Mouse (Mus musculus): ENCODE results near the gene Serinc2. TPM values are rescaled to one million over a fixed set of nuclear protein-coding genes. Genes with fewer than 3 reads are reported as not detected.

Serinc2 gene
- polyA plus RNA-seq, 1 experiment from 2014 or later: 61.3 TPM

DNA sequence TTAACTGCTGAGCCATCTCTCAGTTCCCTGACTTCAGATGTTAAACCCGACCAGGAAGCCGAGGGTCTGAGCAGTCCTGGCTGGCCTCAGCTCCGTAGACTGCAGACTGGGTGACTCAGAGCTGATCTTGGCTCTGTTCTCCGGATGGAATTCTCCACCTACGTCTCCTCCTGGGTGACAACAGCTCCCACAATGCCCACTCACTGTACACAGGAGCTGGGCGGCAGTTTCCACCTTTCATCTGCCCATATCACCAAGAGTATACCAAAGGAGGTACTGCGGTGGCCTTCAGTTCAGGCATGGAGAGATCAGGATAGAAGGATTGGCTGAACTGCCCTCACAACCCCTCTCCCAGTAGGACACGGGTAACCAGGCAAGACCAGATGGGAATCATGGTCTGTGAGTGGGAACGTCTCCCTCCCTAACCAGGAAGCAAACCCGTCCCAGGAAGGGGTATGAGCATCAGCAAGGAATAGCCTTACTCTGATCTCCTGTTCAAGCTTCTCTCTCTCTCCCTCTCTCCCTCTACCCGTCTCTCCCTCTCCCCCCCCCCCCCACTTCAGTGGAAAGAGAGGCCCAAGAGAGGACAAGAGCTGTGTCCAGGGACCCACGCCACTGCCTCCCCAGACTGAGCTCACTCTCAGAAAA lies 5.2 kb downstream of the Serinc2 start:
- Histone ChIP-seq H3K27ac (peak overlapping the region; percentile 95), H3K4me1 (peaks cover 14% of the 10 kb centered on the region), H3K4me3 (peak overlapping the region; percentile 80), H3K4me2 (replicated peaks) (peak overlapping the region; percentile 84), H3K9ac (peak overlapping the region; percentile 95), H3K9me3 (no peaks in the 10 kb centered on the region), H3K36me3 (no peaks in the 10 kb centered on the region; the same call in 1 of the 2 replicates), H3K27me3 (replicated peaks) (0 out of 2 replicates have a peak, but pooled peaks cover 7% of the 10 kb centered on the region)
- WGBS: 9% methylated on average over 12 of the region's 12 CpGs
- peak; percentile 51 for ATAC-seq (ENCODE audit: low FRiP score, low read depth)

DNA sequence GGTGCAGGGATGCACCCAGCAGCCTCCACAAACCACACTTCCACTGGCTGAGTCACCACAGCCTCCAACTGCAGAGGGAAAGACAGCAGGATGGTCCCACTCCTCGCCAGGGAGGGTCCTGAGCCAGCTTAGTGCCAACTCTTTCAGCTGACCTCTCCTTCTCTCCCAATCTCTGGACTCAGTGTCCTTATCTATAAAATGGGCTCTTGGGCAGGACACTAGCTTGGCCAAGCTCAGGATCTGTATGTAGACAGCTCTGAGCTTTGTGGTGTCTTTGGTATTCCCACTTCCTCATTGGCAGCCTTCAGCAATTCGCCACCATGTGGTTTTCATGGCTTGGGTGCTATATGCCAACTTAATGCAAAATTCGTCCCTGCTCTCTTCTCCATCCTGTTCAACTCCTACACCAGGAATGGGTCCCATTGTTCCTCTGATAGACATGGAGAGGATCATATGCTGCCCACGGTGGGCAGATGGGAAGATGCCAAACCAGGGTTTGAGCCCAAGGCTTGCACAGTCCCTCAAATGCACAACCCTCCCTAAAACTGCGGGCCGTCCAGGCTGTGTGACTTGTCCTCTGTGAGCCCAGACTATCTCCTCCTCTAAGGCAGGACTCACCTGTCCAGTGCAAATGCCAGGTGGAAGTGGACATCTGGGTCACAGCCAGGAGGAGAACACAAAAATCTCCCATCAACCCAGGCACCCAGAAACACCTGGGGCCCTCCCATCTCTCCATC lies 8.2 kb downstream of the Serinc2 start:
- ATAC-seq (ENCODE audit: low FRiP score, low read depth): no peak
- no peak overlapping the region for H3K4me2 ChIP-seq (replicated peaks)
- H3K27ac ChIP-seq: no peak overlapping the region
- 88% methylated on average over 6 of the region's 6 CpGs for WGBS
- no peaks in the 10 kb centered on the region; the same call in 1 of the 2 replicates for H3K36me3 ChIP-seq
- peaks cover 14% of the 10 kb centered on the region for H3K4me1 ChIP-seq
- no peak overlapping the region for H3K9ac ChIP-seq
- no peaks in the 10 kb centered on the region for H3K27me3 ChIP-seq (replicated peaks)
- H3K9me3 ChIP-seq: no peaks in the 10 kb centered on the region
- H3K4me3 ChIP-seq: no peak overlapping the region

DNA sequence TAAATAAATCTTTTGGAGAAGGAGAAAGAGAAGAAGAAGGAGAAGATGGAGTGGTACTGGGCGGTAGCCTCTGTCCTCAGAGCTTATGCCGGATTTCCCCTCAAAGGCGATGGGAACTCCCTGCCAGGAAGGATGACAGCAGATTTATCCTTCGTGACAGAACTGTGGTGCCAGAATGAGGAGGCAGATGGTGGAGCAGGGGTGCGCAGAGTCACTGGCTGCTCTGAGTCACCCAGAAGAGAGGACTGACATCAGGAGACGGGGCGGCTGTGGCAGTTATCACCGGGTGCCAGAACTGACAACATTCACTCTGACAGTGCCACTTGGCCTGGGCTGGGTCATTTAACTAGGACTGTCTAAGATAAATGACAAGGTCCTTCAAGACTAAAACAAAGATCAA lies 8.9 kb downstream of the Serinc2 start:
- Histone ChIP-seq H3K4me2 (replicated peaks) (no peak overlapping the region), H3K27me3 (replicated peaks) (no peaks in the 10 kb centered on the region), H3K4me3 (no peak overlapping the region), H3K9ac (no peak overlapping the region), H3K4me1 (peaks cover 15% of the 10 kb centered on the region), H3K9me3 (no peaks in the 10 kb centered on the region), H3K27ac (no peak overlapping the region), H3K36me3 (no peaks in the 10 kb centered on the region; the same call in 1 of the 2 replicates)
- WGBS: 86% methylated on average over 8 of the region's 8 CpGs
- ATAC-seq (ENCODE audit: low FRiP score, low read depth): no peak

DNA sequence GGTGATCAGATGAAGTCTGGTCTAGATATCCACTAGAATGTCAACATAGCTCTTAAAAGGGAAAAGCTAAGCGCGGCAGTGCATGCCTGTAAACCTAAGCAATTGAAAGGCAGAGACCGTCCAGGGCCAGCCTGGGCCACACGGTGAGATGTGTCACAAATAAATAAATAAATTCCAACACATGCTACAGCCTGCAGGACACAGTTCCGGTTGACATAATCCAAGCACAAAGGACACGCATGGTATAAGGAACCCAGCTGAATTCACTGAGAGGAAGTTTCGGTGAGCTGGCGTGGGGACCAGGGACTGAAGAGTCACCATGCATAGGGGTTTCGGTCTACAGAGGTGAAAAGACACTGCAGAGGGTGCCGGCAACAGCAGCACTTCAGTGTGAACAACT lies 10.3 kb downstream of the Serinc2 start:
- no peak for ATAC-seq (ENCODE audit: low FRiP score, low read depth)
- H3K4me1 ChIP-seq: peaks cover 21% of the 10 kb centered on the region
- no peak overlapping the region for H3K4me2 ChIP-seq (replicated peaks)
- no peak overlapping the region for H3K9ac ChIP-seq
- no peak overlapping the region for H3K4me3 ChIP-seq
- no peaks in the 10 kb centered on the region for H3K9me3 ChIP-seq
- WGBS: 90% methylated on average over 10 of the region's 10 CpGs
- no peaks in the 10 kb centered on the region; the same call in 1 of the 2 replicates for H3K36me3 ChIP-seq
- no peak overlapping the region for H3K27ac ChIP-seq
- H3K27me3 ChIP-seq (replicated peaks): no peaks in the 10 kb centered on the region

DNA sequence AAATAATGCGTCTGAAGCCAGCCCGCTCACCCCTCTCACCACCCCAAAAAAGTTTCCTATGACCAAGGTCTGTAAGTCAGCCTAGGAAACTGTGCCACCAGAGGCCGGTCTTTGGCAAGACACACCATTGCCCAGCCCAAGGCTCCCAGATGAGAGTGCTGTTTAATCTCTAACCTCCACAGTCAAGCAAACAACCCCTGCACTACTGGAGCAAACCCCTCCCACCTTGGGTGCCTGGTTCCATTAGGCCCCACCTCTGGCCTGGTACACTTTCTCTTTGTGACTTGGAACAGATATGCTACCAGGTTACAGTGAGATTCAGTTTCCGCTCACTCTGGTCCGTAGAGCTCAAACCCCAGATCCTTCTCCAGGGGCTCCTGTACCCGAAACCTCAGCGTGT lies 11.9 kb downstream of the Serinc2 start:
- H3K9me3 ChIP-seq: no peaks in the 10 kb centered on the region
- H3K27me3 ChIP-seq (replicated peaks): no peaks in the 10 kb centered on the region
- H3K9ac ChIP-seq: no peak overlapping the region
- no peak for ATAC-seq (ENCODE audit: low FRiP score, low read depth)
- H3K4me2 ChIP-seq (replicated peaks): no peak overlapping the region
- no peak overlapping the region for H3K4me3 ChIP-seq
- WGBS: 86% methylated on average over 7 of the region's 7 CpGs
- peaks cover 13% of the 10 kb centered on the region for H3K4me1 ChIP-seq
- no peak overlapping the region for H3K27ac ChIP-seq
- peaks cover 12% of the 10 kb centered on the region for H3K36me3 ChIP-seq

DNA sequence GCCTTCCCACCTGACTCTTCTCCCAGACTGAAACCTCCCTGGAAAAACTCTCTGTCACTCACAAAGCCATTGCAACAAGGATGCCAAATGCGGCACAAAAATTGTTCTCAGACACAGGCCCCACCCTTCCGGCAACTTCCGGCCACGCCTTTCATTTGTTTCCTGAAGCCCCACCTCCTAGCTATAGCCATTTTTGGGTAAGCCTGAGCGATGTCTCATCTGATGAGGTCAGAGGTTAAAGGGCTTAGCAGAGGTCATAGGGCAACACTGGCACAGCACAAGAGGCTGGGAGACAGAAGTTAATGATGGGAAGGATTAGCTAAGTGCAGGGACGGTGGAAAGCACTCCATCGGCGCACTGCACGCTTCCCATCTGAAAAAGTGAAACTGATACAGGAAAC lies 12.4 kb downstream of the Serinc2 start:
- no peak for ATAC-seq (ENCODE audit: low FRiP score, low read depth)
- WGBS: 77% methylated on average over 9 of the region's 9 CpGs

DNA sequence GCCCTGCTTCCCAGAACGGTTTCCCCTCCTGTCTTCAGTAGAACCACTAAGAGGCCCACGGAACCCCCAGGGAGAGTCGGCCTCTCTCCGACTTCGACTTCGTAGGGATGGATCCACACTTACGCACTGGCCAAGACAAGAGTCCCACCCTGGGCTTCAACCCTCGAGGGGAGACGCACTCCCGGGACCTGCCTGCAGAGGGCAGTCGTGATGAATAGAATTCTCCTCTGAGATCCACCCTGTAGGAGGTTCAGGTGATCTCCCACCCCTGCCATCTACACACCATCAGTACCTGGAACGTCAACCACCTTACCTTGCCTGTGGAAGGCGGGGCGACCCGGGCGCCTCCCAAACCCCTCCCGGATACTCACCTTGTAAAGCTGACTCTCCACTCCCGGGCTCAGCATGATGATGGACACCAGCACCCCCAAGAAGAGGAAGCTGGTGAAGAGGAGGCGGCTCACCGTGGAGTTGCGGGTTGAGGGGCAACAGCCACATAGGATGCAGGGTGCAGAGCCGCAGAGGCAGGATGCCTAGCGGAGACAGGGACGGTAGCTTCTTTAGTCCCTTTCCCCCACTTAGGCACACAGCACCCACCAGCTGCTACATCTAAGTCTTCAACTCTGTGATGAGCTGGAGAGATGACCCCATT lies 14.2 kb downstream of the Serinc2 start:
- WGBS: 22% methylated on average over 24 of the region's 24 CpGs

More for the DNA sequence above, 12.4 kb downstream of the Serinc2 start:
- no peak overlapping the region for H3K4me3 ChIP-seq
- no peaks in the 10 kb centered on the region for H3K9me3 ChIP-seq
- H3K4me2 ChIP-seq (replicated peaks): no peak overlapping the region
- H3K4me1 ChIP-seq: peaks cover 13% of the 10 kb centered on the region
- H3K27me3 ChIP-seq (replicated peaks): no peaks in the 10 kb centered on the region
- no peak overlapping the region for H3K9ac ChIP-seq
- no peak overlapping the region for H3K27ac ChIP-seq
- peaks cover 17% of the 10 kb centered on the region for H3K36me3 ChIP-seq

DNA sequence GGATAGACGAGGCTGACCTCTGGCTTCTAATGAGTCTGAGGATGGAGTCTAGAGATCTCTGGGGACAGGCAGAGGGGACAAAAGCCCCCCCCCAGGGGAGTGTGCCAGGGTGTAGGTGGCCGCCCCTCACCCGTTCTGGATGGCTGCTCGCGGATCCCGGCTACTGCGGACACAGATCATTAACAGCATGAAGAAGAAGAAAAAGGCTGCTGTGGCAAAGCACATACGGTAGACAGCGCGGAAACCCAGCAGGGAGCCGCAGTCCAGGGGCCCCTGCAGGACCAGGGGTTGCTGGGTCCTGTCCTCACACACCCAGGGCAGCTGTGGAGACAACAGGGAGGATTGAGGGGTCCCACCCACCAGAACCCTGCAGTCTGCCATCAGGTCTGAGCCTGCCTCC lies 14.9 kb downstream of the Serinc2 start:
- Histone ChIP-seq H3K27me3 (replicated peaks) (no peaks in the 10 kb centered on the region), H3K4me2 (replicated peaks) (peak overlapping the region; percentile 28), H3K4me3 (no peak overlapping the region), H3K4me1 (peaks cover 13% of the 10 kb centered on the region), H3K9ac (0 out of 2 replicates have a peak overlapping the region, but pooled peaks have one; percentile 13), H3K27ac (no peak overlapping the region), H3K36me3 (peaks cover 38% of the 10 kb centered on the region), H3K9me3 (no peaks in the 10 kb centered on the region)
- no peak for ATAC-seq (ENCODE audit: low FRiP score, low read depth)
- WGBS: 19% methylated on average over 11 of the region's 11 CpGs

More for the DNA sequence above, 14.2 kb downstream of the Serinc2 start:
- peaks cover 13% of the 10 kb centered on the region for H3K4me1 ChIP-seq
- H3K36me3 ChIP-seq: peaks cover 31% of the 10 kb centered on the region
- H3K4me3 ChIP-seq: no peak overlapping the region
- 0 out of 2 replicates have a peak overlapping the region, but pooled peaks have one; percentile 13 for H3K9ac ChIP-seq
- ATAC-seq (ENCODE audit: low FRiP score, low read depth): peak; percentile 17; the same call in 1 of the 2 replicates
- H3K27ac ChIP-seq: no peak overlapping the region
- peak overlapping the region; percentile 28 for H3K4me2 ChIP-seq (replicated peaks)
- H3K9me3 ChIP-seq: no peaks in the 10 kb centered on the region
- H3K27me3 ChIP-seq (replicated peaks): no peaks in the 10 kb centered on the region

DNA sequence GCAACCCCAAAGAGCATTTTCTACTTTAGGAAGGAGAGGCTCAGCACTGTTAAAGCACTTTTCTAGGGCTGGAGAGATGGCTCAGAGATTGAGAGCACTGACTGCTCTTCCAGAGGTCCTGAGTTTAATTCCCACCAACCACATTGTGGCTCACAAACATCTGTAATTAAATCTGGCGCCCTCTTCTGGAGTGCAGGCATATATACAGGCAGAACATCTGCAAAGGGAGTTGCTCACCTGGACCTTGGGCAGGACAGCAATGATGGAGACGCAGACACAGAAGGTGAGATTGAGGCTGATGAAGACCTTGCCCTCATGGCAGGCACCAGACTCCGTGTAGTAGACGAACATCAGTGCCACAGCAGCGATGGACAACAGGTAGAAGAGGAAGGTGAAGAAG lies 18.6 kb downstream of the Serinc2 start:
- Histone ChIP-seq H3K27ac (no peak overlapping the region), H3K36me3 (peaks cover 71% of the 10 kb centered on the region), H3K4me3 (no peak overlapping the region), H3K27me3 (replicated peaks) (no peaks in the 10 kb centered on the region), H3K9ac (no peak overlapping the region), H3K9me3 (no peaks in the 10 kb centered on the region), H3K4me2 (replicated peaks) (no peak overlapping the region), H3K4me1 (peaks cover 13% of the 10 kb centered on the region)
- no peak for ATAC-seq (ENCODE audit: low FRiP score, low read depth)
- 35% methylated on average over 5 of the region's 5 CpGs for WGBS

DNA sequence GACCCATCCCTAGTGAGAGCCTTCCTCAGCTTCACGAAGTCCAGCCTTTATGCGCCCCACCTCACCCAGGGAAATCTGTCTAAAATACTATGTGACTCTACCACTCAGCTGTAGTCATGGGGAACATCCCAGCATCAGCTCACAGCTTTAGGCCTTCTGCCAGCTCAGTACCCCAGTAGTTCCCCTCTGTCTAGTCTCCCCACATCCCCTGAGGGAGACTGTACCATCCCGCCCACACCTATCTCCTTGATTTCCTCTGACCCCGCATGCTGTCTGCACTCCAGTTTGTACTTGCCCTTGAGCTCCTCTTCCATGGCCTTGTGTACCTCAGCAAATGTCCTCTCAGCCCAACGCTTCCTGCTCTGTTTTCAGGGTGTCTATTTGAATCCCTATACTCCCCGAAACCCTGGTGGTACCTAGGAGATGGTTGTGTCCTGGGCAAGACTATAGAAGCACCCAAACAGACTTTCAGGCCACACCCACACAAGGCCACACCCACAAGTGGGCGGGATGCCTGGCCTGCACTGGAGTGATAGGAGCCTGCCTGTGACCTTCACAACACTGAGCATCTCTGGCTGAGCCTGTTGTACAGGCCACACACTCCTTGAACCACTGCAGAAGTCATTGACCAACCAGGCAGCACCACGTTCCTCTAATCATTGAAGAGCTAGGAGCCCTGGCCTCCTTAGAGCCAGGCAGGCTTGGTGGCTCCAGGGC lies 26.4 kb downstream of the Serinc2 start:
- Histone ChIP-seq H3K9ac (no peak overlapping the region), H3K4me3 (no peak overlapping the region), H3K27ac (no peak overlapping the region), H3K36me3 (peaks cover 64% of the 10 kb centered on the region), H3K27me3 (replicated peaks) (no peaks in the 10 kb centered on the region), H3K4me2 (replicated peaks) (no peak overlapping the region), H3K4me1 (no peaks in the 10 kb centered on the region), H3K9me3 (no peaks in the 10 kb centered on the region)
- WGBS: 70% methylated on average over 8 of the region's 8 CpGs
- ATAC-seq (ENCODE audit: low FRiP score, low read depth): no peak

DNA sequence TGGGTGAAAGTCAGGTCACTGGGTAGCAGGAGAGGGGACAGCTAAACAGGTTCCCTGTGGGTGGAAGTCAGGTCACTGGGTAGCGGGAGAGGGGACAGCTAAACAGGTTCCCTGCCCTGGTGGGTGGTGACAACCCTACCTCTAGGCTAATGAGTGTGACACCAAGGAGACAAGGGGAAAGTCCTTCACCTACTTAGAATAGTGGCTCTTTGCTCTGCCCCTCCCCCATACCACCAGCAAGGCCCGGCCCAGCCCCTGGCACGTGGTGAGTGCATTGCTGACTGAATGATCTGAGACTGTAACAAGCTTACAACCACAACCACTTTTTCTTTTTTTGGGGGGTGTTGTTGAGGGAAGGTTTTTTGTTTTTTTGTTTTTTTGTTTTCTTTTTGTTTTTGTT lies 27.2 kb downstream of the Serinc2 start:
- peaks cover 57% of the 10 kb centered on the region for H3K36me3 ChIP-seq
- no peak overlapping the region for H3K4me2 ChIP-seq (replicated peaks)
- no peaks in the 10 kb centered on the region for H3K4me1 ChIP-seq
- no peak overlapping the region for H3K4me3 ChIP-seq
- no peak for ATAC-seq (ENCODE audit: low FRiP score, low read depth)
- no peaks in the 10 kb centered on the region for H3K27me3 ChIP-seq (replicated peaks)
- H3K27ac ChIP-seq: no peak overlapping the region
- no peaks in the 10 kb centered on the region for H3K9me3 ChIP-seq
- no peak overlapping the region for H3K9ac ChIP-seq
- WGBS: 39% methylated on average over 3 of the region's 3 CpGs
